Mouse (Mus musculus) neural tube, embryonic 10.5 days (tissue): ENCODE results near the gene Vars.
"Not testable (repeated sequence)": the region's sequence is repeated elsewhere in the genome, so short reads cannot be mapped to it uniquely, and the experiment has no call there.

Experiments used
- DNase-seq: peaks from one replicate; pipeline ENCODE4 v3.0.0-alpha.2; 2017; ENCODE audit warnings: low spot score; ENCODE audit errors: extremely low spot score

Vars gene

DNA sequence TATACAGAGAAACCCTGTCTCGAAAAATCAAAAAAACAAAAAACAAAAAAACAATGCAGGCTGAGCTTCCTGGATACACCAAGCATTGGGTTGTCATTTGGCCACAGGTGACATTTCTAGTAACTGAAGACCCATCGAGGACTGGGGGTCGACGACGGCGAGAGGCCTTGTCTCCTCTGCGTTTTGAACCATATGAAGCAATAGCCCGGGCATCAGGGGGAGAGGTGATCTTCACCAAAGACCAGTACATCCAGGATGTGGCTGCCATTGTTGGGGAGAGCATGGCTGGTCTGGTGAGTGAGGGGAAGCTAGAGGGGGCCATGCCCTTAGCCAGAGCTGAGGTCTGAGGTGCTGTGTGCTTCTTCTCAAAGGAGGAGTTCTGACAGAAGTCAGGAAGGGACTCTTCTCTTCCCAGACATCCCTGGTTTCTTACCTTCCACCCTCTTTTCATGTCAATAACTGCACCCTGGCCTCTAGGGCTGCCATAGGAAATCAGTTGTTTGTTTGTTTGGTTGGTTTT, 21.8 kb downstream of the Vars start:
- no peak for DNase-seq

DNA sequence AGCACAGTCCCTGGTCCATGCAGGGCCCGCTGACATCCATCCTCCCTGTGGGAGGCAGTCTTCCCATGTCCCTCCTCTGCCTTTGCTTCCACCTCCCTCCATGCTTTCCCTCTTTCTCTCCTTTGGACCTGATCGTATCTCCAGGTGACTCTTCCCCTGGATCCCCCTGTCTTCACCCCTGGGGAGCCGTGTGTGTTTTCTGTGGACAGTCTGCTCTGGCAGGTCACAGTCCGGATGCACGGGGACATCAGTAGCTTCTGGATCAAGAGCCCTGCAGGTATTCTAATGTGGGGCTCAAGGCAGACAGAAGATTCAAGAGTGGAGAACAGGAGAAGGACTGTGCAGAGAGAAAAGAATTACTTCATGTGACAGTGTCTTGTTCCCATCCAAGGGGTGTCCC, 22.4 kb downstream of the Vars start:
- no peak for DNase-seq

DNA sequence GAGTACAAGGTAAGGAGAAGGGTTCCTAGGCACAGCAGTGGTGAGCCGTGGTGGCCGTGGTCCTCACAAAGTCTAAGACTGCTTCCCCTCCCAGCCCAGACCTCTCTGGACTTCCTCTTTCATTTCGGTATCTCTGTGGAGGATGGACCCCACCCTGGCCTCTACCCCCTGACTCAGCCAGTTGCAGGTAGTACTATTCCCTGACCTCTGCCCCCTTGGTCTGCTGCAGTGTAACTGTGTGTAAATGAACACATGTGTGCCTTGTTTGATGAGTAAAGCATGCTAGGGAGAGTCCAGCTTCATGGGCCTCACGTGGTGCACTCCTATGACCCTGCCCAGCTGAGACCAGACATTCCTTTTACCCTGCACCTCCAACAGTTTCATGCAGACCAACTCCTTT, 23.0 kb downstream of the Vars start:
- DNase-seq = no peak

DNA sequence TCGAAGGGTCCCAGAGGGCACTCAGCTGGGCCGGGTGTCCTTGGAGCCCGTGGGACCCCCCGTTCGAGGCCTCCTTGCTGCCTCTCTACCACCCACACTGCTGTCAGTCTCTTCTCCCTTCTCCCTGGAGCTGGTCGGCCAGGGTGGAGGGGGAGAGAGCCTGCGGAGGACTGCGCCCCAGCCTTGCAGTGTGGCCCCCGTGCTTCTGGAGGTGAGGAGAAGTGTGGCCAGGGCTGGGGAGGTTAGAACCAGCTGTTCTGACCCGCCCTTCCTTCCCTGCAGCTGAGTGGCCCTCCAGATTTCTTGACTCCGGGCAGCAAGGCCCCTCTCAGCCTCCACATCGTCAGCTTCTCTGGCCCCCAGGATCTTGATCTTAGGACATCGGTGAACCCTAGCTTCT, 23.5 kb downstream of the Vars start:
- DNase-seq = no peak

DNA sequence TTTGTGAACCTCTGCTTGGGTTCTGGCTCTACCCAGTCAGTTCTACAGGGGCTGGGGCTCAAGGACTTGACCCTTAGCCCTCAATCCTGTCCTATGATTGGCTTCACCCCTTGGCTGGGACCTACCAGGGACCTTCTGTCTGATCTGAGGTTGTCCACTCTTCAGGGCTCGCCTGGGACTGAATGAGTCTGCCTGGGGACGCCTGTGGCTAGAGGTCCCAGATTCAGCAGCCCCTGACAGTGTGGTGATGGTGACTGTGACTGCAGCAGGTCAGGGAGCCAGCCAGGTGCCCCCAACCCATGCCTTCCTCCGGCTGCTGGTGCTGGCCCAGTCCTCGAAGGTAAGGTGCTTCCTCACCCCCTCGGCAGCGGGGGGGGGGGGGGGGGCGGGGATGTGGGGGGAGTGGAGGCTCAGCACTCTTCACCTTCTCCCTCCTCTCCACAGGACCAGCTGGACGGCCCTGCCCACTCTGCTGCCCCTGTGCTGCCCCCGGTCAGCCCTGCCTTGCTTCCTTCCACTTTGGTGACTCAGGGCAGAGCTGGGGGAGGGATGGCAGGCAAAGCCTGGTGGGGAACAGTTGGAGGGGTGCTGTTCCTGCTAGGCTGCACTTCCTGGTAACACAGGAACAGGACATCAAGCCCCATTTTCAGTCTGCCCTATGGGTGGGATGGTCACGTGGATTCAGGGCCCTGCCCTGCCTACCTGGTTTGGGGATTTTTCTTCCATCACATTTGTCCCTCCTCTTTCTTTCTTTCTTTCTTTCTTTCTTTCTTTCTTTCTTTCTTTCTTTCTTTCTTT, 24.1 kb downstream of the Vars start:
- no peak for DNase-seq

DNA sequence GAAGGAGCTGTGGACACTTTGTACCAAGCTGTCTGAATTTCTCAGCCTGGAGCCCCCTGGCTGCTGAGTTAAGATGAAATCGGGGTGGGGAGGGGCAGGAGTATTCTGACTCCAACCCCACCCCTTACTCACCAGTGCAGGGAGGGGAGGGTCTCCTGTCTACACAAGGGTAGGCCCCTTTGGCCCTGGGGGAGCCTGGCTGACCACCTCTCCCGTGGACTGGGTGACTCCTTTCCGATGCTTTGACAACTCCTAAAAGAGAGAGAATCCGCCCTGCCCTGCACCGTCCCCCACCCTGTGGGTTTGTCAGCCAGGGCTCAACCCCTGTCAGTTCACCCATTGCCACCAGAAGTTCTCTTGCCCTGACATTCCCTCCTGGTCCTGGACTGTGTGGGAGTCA, 25.4 kb downstream of the Vars start:
- no peak for DNase-seq

DNA sequence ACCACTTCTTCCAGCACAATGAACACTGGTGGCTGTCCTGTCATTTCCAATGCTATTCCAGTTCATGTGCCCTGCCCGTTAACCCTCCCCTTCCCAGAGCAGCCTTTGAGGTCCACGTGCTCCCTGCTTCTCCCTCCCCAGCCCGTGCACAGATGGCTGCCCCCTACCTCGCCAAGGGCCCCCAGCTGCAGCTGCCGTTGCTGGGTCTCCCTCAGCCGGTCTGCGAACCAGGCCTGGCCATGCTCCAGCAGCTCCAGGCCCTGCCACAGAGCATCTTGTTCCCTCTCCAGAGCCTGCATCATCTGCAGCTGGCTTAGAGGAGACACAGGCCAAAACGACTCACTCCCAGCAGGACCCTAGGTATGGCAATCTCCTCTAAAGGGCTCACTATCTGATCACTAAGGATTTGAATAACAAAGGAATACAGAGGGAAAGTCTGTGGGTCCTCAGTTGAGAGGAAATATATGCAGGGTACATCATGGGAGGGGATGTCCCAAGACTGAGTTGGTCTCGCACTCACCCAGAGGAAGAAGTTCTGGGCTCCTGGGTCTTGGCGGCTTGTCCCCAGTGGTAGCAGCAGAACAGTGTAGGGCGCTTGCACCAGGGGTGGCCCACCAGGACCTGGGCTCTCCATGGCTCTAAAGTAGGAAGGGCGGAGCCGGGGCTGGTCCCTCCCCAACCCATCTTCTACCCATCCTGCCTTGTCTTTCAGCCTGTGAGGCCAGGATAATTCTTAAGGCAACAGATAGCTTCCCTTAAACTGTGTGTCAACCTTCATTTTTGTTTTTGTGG, 26.7 kb downstream of the Vars start, which contains the start of gene Sapcd1:
TSS of gene Sapcd1 (minus strand) at position 740 of the 792 bp plus-strand sequence.
- DNase-seq = peak; percentile 40

DNA sequence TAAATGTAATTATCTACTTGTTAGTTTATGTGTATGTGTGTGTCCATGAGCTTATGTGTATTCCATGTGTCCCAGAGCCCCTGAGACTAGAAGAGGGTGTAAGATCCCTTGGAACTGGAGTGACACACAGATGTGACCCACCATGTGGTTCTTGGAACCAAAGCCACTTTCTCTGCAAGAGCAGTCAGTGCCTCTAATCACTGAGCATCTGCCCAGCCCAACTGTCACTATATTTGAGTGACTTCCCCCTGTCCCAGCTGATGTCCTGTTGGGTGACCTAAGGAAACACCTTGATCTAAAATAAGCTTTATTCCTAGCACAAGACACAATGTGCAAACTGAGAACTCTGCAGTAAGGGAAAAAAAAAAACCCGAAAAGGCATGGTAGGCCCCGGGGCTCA, 27.5 kb downstream of the Vars start:
- no peak for DNase-seq

DNA sequence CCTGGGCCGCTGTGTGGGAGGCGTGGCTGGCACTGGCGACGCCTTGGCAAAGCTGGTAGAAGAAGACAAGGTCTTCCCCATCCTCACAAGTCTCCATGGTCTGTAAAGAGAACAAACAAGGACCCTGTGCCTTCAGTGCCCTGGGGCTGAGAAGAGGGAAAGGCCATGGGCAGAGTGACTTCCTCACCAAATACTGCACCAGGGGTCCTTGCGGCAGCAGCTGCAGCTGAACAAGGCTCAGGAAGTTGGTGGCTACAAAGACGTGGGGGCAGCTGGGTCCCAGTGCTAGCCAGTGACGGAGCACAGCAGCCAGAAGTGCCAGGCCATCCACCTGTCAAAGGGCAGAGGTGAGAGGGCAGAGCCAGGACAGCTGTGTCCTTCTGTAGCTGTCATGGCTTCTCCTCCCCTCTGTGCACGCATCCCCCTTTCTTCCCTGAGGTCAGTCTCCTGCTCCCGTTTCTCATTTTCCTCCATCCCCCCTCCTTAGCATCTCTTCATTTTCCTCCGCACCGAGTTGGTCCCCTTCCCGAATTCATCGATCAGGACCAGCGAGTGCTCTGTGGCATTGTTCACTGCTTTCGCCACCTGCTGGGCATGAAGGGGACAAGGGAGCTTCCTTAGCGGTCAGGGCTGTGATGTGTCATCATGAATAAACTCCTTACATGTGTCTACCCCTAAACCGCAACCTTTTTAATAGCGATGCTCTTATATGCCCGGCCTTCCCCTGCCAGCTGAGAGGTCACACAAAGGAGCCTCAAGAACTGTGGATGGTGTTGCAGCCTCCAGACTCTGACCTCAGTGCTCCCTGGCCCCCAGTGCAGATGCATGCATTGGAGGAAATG, 29.1 kb downstream of the Vars start:
- peak; percentile 43 for DNase-seq

DNA sequence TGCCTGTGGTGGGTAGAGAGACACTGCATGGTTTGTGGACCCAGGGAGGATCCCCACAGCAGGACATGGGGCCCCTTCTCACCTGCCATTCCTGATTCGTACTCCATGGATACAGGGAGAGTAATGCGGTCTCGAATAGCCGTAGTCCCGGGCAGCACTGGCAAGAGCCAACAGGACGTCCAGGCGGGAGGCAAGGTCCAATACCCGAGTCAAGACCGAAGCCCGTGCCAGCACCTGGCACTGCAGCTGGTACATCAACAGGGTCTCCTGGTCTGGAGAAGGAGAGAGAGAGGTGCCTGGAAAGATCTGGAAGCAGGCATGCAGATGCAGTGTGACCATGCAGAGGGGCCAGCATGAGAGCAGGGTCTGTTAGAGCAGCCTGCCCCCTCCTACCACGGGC, 30.5 kb downstream of the Vars start:
- DNase-seq = no peak

DNA sequence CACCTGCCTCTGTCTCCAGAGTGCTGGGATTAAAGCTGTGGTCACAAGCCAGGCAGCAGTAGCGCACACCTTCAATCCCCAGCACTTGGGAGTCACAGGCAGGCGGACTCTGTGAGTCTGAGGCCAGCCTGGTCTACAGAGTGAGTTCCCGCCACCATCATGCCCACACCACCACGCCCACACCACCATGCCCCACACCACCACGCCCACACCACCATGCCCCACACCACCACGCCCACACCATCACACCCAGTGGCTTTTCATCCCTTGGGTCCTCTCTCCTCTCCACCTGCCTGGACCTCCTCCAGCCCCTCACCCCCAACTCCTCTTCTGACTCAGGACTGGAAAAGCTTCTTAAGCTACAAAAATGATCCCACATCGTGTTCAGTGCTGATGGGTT, 31.1 kb downstream of the Vars start:
- no peak for DNase-seq

DNA sequence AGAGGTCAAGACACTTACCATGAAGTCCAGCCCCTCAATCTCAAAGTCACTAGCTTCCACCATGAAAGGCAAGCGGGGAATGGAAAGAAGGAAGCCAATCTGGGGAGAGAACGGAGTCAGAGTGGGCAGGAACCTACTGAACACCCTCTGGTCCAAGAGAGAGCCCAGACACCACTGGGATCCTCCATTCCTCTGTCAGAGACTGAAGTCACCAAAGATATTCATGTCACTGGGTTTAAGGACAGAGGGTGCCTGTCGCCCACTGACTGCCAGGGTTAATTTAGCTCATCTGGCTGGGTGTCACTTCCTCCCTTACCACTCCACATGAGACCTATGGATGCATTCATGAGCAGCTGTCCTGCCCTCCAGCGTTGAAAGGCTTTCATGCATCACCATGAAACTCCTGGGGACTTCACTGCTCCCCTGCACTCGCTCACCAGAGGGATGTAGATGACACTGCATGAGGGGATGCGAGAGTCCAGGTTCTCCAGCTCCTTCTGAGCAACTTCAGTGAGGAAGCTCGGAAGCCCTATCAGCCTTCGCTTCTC, 31.6 kb downstream of the Vars start:
- DNase-seq = no peak

DNA sequence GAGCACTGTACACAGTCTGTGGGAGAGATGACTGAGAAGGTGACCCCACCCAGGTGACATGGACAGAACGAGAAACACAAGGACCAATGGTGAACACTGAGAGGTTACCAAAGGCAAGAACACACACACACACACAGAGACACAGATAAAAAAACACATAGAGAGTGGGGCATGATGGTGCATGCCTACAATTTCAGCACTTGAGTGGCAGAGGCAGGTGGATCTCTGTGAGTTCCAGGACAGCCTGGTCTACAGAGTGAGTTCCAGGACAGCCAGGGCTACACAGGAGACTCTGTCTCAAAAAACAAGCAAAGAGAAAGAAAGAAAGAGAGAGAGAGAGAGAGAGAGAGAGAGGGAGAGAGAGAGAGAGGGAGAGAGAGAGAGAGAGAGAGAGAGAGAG, 32.9 kb downstream of the Vars start:
- DNase-seq = not testable (repeated sequence)

DNA sequence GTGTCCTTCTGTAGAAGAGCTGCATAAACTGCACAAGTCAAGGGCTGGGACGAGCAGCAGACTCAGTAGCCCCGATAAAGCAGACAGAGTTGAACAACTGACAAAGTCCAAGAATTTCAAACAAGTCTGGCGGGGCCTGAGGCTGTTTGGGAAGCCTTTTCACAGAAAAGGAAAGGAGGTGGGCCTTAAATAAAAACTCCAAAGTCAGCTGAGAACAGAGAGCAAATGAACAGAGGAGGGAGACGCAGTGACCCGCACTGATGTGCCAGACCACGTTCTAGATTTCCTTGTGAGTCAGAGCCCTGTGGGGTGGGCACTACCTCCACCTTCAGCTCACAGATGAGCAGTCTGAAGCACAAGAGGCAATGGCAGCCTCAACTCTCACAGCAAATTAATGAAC, 34.1 kb downstream of the Vars start:
- no peak for DNase-seq

DNA sequence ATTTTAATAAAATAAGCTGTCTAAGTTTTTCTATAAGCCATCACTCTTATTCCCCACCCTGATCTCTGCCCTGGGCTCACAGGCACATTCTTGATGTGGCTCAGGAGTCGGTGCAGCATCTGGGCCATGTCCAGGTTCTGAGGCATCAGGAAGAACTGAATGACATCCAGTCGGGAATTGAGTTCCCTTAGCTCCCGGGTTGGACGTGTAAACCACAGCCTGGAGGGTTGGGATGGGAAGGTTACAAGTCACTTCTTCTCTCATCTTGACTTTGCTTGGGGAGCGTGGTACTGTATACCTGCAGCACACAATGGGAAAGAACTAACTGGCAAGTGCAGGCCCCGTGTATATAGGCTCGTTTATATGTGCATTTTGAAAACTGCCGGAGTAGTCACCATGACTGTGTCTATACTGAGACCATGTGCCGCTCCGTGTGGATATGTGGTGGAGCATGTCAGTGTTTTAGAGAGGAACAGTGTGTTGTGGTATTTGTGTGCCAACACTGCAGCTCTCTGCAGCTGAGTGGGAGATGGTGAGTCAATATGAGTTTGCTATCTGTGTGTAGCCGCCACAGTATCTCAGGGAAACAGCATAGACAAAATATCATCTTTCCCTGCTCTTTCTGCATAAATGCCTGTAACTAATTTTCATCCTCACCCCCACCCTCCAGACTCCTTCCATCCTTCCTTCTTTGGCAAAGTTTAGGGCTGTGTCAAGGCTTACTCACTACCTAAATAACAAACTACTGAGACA, 38.5 kb downstream of the Vars start:
- DNase-seq = no peak

DNA sequence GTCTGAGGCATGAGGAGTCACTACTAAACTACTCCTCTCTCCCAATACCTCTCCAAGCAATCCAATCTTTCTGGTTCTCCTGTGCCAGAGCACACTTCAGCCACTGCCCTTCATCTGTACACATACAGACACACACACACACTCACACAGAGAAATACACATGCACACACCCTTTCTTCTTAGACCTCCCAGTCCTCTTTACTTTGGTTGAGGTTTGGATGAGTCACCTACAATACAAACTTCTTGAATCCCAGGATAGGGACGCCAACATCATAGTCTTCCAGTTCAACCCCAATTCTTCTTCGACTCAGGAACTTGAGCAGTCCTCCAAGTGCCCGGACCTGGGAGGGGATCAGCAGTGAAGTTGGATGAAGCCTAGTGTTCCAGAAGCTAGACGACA, 43.0 kb downstream of the Vars start:
- no peak for DNase-seq

DNA sequence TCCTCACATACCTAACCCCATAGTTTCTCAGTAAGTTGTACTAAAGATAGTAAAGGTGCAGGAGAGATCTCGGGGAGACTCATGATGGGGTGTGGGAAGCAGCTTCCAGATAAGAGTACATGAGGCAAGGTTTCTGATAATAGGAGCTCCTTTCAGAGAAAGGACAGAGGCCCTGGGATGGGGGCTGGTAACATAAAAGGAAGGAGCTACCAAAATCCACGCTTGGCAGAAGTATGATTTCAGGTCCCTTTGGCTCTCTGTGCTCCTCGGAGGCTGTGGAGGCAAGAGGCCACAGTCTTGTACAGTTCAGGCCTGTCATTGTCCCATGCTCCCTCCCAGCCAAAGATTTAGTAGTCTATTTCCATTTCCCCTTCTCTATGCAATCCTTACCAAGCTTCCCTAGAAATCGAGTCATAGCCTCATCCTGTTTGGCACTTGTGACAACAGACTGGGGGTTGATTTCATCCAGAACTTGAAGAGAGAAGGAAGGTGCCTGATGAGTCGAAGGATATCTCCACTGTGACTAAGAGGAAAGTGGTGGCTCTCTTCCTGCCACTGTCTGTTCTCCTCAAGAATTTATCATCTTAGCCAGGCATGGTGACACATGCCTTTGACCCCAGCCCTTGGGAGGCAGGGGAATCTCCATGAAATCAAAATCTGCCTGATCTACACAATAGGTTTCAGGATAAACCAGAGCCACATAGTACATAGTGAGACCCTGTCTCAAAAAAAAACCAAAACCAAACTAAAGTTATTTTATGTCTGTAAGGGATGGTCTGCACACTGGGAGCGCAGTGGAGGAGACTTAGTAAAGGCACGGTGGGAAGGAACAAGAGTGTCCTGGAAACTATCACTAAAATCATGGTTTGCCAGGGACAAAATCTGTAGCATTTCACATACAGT, 44.4 kb downstream of the Vars start:
- DNase-seq = no peak

DNA sequence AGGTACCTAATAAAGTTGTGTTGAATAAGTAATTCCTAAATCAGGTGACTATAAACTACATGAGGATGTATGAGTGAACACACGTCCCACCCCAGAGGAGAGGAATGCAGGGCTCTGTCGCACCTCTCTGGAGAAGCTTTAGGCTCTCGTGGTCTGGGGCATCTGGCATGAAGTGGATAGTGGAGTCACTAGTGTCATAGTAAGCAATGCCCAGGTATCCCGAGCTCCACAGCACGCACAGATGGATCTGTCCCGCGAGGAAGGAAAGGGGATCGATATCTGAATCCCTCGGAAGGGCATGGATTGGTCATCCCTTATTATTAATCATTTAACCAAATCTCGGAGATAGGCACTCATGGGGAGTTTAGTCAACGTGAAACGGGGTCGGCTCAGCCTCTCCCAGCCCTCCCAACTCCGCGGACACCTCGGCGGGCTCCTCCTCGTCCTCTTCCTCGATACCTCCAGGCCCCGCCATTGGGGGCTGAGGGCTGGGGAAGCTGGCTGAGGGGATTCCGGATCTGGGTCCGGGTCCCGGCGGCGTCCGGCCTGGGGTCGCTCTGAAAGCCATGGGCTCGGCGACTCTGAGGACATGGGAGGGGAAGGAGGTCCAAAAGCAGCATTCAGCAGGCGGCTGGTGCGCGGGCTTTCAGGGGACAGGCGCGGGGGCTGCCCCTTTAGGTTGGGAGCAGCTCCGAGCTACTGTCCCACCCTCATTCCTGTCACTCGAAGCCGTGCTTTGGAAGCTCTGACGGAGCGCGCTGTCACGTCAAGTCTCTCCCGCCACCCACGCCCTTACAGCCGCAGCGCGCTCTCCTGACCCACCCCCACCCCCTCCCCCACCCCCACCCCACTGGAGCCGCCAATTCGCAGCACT, 45.3 kb downstream of the Vars start:
- peak; percentile 42 for DNase-seq
